Mouse (Mus musculus): ENCODE results near the gene Rnf214.

- TF ChIP-seq CTCF (IDR thresholded peaks at IDR 0.05; ENCODE audit: low read depth, low read length) (no peak), POLR2A (IDR thresholded peaks at IDR 0.05; ENCODE audit: extremely low read depth, insufficient read depth, low read length) (no peak)
Observed at GRCm38 (mm10) chr9:45943628-45944505, 37.2 kb upstream of the Rnf214 start.

Measured in liver, adult 2 months (tissue).